ENCODE assay signal across 7 mouse cellular contexts in genomic region chr13:34345128-34346085, GRCm38 (mm10). TPM values are rescaled to one million over a fixed set of nuclear protein-coding genes. Genes with fewer than 3 reads are reported as not detected.
DNase-seq lines count a peak whose midpoint lies in the region; ATAC-seq lines count a peak whose summit lies in the region.

Gene Slc22a23 (minus strand): TSS chr13:34345182.

- peak within 1 kb of the TSS; percentile 85 for H3K4me3 ChIP-seq in embryonic facial prominence, embryonic 10.5 days
- peak within 1 kb of the TSS; percentile 81 for H3K4me3 ChIP-seq in limb, embryonic 13.5 days
- H3K4me3 ChIP-seq in midbrain, embryonic 15.5 days, result peak within 1 kb of the TSS; percentile 62

- ATAC-seq in granulocyte monocyte progenitor cell, adult 5-6 weeks (replicated peaks; ENCODE audit: poor library complexity, severe bottlenecking), result peak; percentile 78
- peak; percentile 70 for ATAC-seq in limb, embryonic 13.5 days (ENCODE audit: low FRiP score, low read depth)
- ATAC-seq in midbrain, embryonic 15.5 days (replicated peaks), result peak; percentile 78

- peak within 1 kb of the TSS; percentile 86 for H3K27ac ChIP-seq in embryonic facial prominence, embryonic 10.5 days (replicated peaks)
- no peak within 1 kb of the TSS for H3K27ac ChIP-seq in limb, embryonic 13.5 days
- peak within 1 kb of the TSS; percentile 90 for H3K27ac ChIP-seq in midbrain, embryonic 15.5 days

- H3K4me2 ChIP-seq in limb, embryonic 13.5 days (replicated peaks), result peak within 1 kb of the TSS; percentile 98
- H3K4me2 ChIP-seq in midbrain, embryonic 15.5 days, result peak within 1 kb of the TSS; percentile 65

- peaks cover 50% of the 10 kb centered on the region for H3K4me1 ChIP-seq in embryonic facial prominence, embryonic 10.5 days
- H3K4me1 ChIP-seq in limb, embryonic 13.5 days, result peaks cover 23% of the 10 kb centered on the region
- H3K4me1 ChIP-seq in midbrain, embryonic 15.5 days, result peaks cover 38% of the 10 kb centered on the region

- H3K36me3 ChIP-seq in embryonic facial prominence, embryonic 10.5 days (replicated peaks), result no peaks in the 10 kb centered on the region
- H3K36me3 ChIP-seq in limb, embryonic 13.5 days, result no peaks in the 10 kb centered on the region
- no peaks in the 10 kb centered on the region for H3K36me3 ChIP-seq in midbrain, embryonic 15.5 days (replicated peaks)

- H3K9ac ChIP-seq in limb, embryonic 13.5 days, result peak within 1 kb of the TSS; percentile 85
- H3K9ac ChIP-seq in midbrain, embryonic 15.5 days, result peak within 1 kb of the TSS; percentile 83

- DNase-seq in adrenal gland, postnatal 36 days, result peak; percentile 78 to 90
- DNase-seq in embryonic facial prominence, embryonic 10.5 days (ENCODE audit: low spot score), result peak; percentile 86
- peak; percentile 72 for DNase-seq in kidney, adult 11 months
- DNase-seq in spleen, postnatal 36 days (ENCODE audit: low spot score in 2 of 2), result peak; percentile 64 to 67

- 3% methylated on average over 64 of the region's 69 CpGs for WGBS in embryonic facial prominence, embryonic 10.5 days
- 3% methylated on average over 54 of the region's 69 CpGs for WGBS in limb, embryonic 13.5 days
- WGBS in midbrain, embryonic 15.5 days, result 3% methylated on average over 38 of the region's 69 CpGs

- H3K27me3 ChIP-seq in embryonic facial prominence, embryonic 10.5 days (replicated peaks; ENCODE audit: low read depth, poor library complexity, severe bottlenecking), result peaks cover 55% of the 10 kb centered on the region
- peaks cover 53% of the 10 kb centered on the region for H3K27me3 ChIP-seq in limb, embryonic 13.5 days
- no peaks in the 10 kb centered on the region for H3K27me3 ChIP-seq in midbrain, embryonic 15.5 days (replicated peaks)

- H3K9me3 ChIP-seq in embryonic facial prominence, embryonic 10.5 days, result no peaks in the 10 kb centered on the region
- H3K9me3 ChIP-seq in limb, embryonic 13.5 days, result no peaks in the 10 kb centered on the region
- no peaks in the 10 kb centered on the region for H3K9me3 ChIP-seq in midbrain, embryonic 15.5 days

RNA-seq across cellular contexts. Expression of gene Slc22a23, which starts in this region (rescaled TPM):
- 1 to 10 TPM; 7.8 to 8.9 TPM for total RNA-seq in adrenal gland, postnatal 36 days (2021)
- polyA plus RNA-seq in embryonic facial prominence, embryonic 10.5 days (2016; fragmentation: Nextera tagmentation; extraction: Ambion mirVana), result 2.9 and 3.1 TPM in 2 replicates
- total RNA-seq in granulocyte monocyte progenitor cell, adult 5-6 weeks (2014; fragmentation: Nextera tagmentation), result not detected in 2 replicates
- total RNA-seq in granulocyte monocyte progenitor cell, adult 5-6 weeks (2017), result 1.0 TPM in 1 of 2 replicates, not detected in the other
- 4.2 and 4.5 TPM in 2 replicates for polyA plus RNA-seq in limb, embryonic 13.5 days (2015; fragmentation: Nextera tagmentation; extraction: Ambion mirVana)
- 17.5 and 18.1 TPM in 2 replicates for polyA plus RNA-seq in midbrain, embryonic 15.5 days (2015; fragmentation: Nextera tagmentation; extraction: Ambion mirVana)

Comparison
In these comparisons a context has a peak if more than half of its experiments do, and no peak if none do; other contexts are left out.
1. RNA of gene Slc22a23 (total RNA-seq): 7.8 to 8.9 TPM in adrenal gland, postnatal 36 days; 1.0 TPM in granulocyte monocyte progenitor cell, adult 5-6 weeks; every median in the first group is over 4 times any median in the second.
2. Peak in every context shown above with its lines, with median percentiles within 50 percentile points of each other: DNase-seq, H3K4me3 ChIP-seq and ATAC-seq.